Mouse (Mus musculus) testis, adult 2 months (tissue): ENCODE data around the gene Kirrel.

ENCODE experiments used
- CTCF ChIP-seq: fragments of 200-500 bp; IDR thresholded peaks from 2 replicates; pipeline ENCODE4 v1.5.1; 2012; ENCODE audit warnings: low read depth, mild to moderate bottlenecking, inconsistent platforms, low read length, moderate library complexity; ENCODE audit not compliant: control insufficient read depth, insufficient read depth, insufficient replicate concordance
- POLR2A ChIP-seq: fragments of 200-500 bp; IDR thresholded peaks from 2 replicates; pipeline ENCODE4 v1.6.1; 2012; ENCODE audit warnings: low read depth, mild to moderate bottlenecking, inconsistent platforms, low read length, moderate library complexity; ENCODE audit not compliant: control insufficient read depth

DNA sequence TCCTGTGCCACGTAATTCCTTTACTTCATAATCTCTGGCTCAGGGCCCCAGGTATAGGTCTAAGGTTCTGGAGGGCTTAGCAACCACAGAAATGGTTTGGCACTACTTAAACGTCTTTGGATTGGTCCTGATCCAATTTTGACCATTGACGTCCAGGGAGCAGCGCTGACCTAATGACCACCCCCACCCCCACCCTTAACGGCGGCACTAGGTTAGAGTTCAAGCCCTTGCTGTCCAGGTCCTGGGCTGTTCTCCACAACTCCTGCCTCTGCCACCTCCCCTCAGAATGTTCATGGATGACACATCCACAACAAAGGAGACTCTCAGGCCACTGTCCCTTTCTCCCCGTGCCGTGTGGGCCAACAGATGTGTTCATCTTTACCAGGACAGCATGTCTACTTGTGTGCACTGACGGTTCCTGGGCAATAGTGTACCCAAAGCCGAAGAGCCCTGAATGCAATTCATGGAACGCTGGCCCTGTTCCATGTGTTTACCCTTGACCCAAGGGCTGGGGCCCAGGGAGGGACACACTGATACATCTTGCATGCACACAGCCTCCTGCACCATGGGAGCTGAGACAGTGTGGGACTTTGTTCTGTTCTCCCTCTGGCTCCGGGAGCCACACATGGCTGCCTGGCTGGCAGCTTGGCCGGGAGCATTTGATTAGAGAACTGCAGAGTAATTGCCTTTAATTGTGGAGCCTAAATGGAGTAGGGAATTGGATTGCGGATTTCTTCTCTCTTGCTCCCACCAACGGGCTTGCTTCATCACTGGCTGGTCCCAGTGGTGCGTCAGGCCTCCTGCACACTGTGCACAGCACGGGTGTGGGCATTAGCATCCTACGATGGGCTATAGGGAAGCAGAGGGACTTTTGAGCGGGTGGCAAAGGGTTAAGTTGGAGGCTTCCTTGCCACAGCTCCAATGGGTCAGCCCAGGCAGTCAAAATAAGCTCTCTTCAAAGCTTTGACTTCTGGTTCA, 76.3 kb downstream of the Kirrel start:
- TF ChIP-seq CTCF (no peak), POLR2A (no peak)
